Mouse (Mus musculus) brain, embryonic 14.5 days (tissue): Measurements from ENCODE around the gene Atcay.

Source experiments
- CTCF ChIP-seq: fragments of 200-500 bp; IDR thresholded peaks from 2 replicates; pipeline ENCODE4 v1.5.1; 2012; ENCODE audit warnings: inconsistent platforms, mild to moderate bottlenecking, moderate library complexity, borderline replicate concordance; ENCODE audit not compliant: insufficient read depth, insufficient read length; ENCODE audit errors: extremely low read depth
- POLR2A ChIP-seq: fragments of 200-500 bp; IDR thresholded peaks from 2 replicates; pipeline ENCODE4 v1.6.1; 2012; ENCODE audit warnings: mild to moderate bottlenecking, inconsistent platforms, borderline replicate concordance; ENCODE audit not compliant: poor library complexity, insufficient read depth, insufficient read length, severe bottlenecking; ENCODE audit errors: extremely low read depth

- TF ChIP-seq CTCF (peak; percentile 35), POLR2A (no peak)
These were observed 39.7 kb downstream of the Atcay start for GRCm38 (mm10) chr10:81190912-81191321.
